Mouse (Mus musculus) spleen, postnatal 36 days (tissue): ENCODE measurements at regions not wholly inside any gene's neighbourhood (a gene's known extent, or its start where the extent isn't known, plus 50 kb on each side); places are given as distances from the start of the nearest gene placed in this dataset.

Experiments used
- DNase-seq, 2 experiments: peaks; one replicate each; pipeline ENCODE4 v3.0.0; 2022; ENCODE audit warnings: low spot score in 2 of 2, mixed read lengths in 1 of 2

DNA sequence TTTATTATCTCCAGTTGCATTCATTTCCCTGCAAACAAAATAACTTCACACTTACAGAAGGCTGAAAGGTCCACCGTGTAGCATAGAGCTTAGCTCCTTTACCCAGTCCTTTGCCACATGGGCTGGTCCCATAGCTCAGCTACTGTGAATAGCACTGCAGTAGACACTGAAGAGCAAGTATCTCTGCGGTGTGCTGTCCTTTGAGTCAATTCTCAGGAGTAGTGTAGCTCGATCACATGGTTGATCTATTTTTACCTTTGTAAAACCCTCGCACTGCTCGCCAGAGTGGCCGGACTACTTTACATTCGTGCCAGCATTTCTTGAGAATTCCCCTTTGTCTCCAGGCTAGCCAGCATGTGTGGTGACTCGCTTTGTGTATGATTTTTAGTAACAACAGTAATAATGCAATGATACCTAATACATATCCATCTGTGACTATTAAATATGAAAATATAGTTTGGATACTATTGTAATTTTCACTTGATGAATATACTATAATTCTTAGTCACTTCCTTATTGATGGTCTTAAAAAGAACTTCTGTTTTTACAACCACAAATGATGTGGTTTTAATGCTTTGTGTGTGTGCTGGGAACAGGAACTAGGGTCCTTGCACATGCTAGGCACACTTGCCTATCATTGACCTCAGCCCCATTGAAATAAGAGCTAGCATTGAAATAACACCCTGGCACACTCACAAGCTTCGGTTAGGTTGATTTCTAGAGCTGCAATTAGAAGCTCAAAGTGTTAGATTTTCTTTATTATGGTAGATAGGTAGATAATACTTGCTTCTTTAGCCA lies 257.7 kb upstream of the Atp11b start:
- DNase-seq = no peak

DNA sequence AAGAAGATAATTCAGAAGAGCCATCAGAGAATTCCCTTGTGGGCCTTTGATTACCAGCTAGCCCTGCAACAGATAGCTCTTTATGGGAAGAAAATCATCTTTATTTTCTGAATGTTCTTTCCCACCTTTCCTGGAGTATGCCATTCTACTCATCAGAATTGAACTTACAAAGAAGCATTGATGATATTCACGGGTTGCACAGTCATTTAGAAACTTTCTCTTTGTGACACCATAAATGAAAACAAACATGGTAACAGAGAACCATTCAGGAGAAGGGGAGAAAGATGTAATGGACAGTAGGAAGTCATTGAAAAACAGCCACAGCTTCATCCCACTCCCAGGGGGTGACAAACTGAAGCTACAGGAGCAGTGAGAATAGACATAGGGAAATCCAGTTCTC lies 243.6 kb upstream of the Atp11b start:
- DNase-seq = no peak

DNA sequence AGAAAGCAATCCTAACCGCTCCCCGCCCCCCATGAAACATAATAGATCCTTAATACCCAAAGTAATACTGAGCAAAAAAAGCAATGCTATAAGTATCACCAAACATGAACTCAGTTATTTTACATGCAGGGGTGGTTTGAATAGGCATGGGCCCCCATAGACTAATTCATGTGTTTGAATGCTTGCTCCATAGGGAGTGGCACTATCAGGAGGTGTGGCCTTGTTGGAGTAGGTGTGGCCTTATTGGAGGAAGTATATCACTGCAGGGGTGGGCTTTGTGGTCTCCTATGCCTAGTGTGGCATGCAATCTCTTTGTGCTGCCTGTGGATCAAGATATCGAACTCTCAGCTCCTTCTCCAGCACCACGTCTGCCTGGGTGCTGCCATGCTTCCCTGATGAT lies 237.4 kb upstream of the Atp11b start:
- no peak for DNase-seq

DNA sequence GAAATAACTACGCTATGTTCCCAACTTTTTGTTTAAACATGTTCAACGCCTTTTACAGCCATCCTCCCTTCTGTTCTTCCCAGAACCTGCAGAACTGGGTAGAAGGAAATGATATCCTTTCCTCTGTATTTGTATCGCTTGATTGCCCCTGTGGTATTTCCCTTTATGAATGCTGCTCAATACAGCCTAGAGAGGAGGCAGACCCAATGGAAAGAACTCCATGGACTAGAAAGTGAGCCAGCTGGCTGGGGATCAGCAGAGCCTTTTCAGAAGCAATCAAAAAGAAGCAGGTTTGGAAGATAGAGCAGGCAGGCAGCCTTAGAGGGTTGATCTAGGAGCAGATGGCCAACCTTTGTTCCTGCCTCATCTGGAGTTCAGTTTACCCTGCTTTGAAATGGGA lies 233.8 kb upstream of the Atp11b start:
- DNase-seq = no peak

DNA sequence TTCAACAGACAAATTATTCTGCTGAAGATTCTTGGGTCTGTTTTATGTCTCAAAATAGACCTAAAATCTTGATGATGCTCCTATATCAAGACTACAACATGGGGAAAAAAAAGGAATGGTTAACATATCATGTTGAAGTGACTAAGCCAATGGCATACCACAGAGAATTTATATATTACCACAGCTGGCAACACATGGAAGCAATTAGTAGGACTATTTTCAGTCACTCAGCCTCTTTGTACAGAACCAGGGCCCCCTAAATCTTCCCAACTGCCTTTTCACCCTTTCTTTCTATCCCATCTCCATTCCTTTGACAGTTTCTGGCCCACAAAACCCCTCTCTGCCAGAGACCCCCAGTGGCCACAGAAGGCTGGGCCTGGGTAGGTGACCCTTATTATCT lies 206.2 kb upstream of the Atp11b start:
- DNase-seq = no peak

DNA sequence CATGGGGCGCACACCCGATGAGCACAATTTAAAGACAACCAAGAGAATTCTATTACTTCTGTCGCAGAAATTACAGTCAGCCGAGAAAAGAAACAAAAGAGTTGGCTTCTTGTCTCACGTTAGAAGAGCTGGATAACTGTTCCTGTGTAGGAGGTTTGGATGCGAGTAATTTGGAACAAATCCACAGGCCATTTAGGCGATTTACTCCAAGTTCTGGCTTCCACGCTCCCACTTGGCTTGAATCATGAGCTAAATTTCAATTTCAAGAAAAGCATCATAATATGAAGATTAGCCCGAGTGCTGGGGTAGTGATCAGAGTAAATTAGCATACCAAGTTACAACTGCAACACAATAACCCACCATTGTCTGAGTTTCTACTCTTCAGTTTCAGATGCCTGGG lies 202.1 kb upstream of the Atp11b start:
- no peak for DNase-seq

DNA sequence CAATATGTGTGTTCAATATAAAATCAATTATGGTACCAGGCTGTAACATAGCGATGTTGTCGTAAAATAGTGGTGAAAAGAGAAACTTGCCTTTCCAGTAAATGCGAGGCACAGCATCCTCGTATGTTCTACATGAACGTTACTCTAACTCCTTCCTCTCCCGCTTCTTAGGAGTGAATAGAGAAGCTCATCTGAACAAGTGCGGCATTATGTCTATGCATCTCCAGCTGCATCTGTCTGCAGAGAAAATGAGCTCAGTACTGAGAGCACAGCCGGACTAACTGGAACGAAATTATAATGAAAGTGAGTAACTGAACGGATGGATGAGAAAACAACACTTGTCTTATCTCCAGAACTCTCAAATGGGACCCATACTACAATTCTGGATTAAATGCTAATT lies 193.5 kb upstream of the Atp11b start:
- DNase-seq = no peak

DNA sequence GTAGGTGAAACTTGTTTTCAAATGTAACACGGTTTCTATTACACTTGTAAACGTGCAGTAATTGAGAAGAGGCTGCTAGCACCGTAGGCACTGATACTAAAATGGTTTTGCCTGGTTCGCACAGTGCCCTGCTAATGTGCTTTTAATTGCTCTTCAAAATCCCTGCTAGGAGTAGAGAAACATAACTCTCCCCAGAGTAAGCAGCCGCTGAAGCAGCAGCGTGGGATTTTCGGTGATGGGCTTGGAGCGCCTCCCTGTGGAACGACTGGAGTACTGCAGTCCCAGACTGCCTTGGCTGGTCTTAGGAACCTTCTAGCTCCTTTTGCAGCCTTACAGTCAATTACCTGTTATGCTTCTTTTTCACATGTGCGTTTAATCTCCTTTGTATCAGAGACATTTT lies 179.5 kb upstream of the Atp11b start:
- no peak for DNase-seq
